Mouse (Mus musculus) hindbrain, embryonic 12.5 days (tissue): ENCODE results near the gene Enah. TPM values are rescaled to one million over a fixed set of nuclear protein-coding genes. Genes with fewer than 3 reads are reported as not detected.
A peak's percentile ranks its signal among the peaks of the same experiment; 100 is the strongest.

ENCODE experiments used
- ATAC-seq: fragments of 200-750 bp; cut with Nextera tagmentation; 2 replicates; pipeline ENCODE4 v1.8.0; 2017; ENCODE audit warnings: moderate TSS enrichment; ENCODE audit not compliant: low FRiP score
- H3K27ac ChIP-seq: fragments of 300-500 bp; sonication (generic); 2 replicates; pipeline ENCODE4 v1.5.1; 2016; ENCODE audit warnings: mild to moderate bottlenecking
- H3K27me3 ChIP-seq: fragments of 300-500 bp; sonication (generic); 2 replicates; pipeline ENCODE4 v1.6.1; 2016; ENCODE audit warnings: mild to moderate bottlenecking
- H3K36me3 ChIP-seq: fragments of 300-500 bp; sonication (generic); 2 replicates; pipeline ENCODE4 v1.6.1; 2016; ENCODE audit warnings: mild to moderate bottlenecking
- H3K4me1 ChIP-seq: fragments of 300-500 bp; sonication (generic); 2 replicates; pipeline ENCODE4 v1.6.1; 2016
- H3K4me2 ChIP-seq: fragments of 300-500 bp; sonication (generic); replicated peaks from 2 replicates; pipeline ENCODE4 v1.6.1; 2016; ENCODE audit warnings: mild to moderate bottlenecking
- H3K4me3 ChIP-seq: fragments of 300-500 bp; sonication (generic); 2 replicates; pipeline ENCODE4 v1.5.1; 2016; ENCODE audit warnings: mild to moderate bottlenecking
- H3K9ac ChIP-seq: fragments of 300-500 bp; sonication (generic); 2 replicates; pipeline ENCODE4 v1.6.1; 2016; ENCODE audit warnings: mild to moderate bottlenecking, moderate library complexity
- H3K9me3 ChIP-seq: fragments of 300-500 bp; sonication (generic); replicated peaks from 2 replicates; pipeline ENCODE4 v1.6.1; 2016; ENCODE audit warnings: mild to moderate bottlenecking
- WGBS: fragments of 180-500 bp; shearing (Covaris S2); methylation state at CpG from one replicate; pipeline ENCODE4 v1.1.7; 2016; 5-methylcytosine and 5-hydroxymethylcytosine counted together
- polyA plus RNA-seq: library from polyadenylated mRNA; unstranded; fragments of >200 nt; fragmentation: Nextera tagmentation; extraction: Ambion mirVana; gene quantifications from 2 replicates; pipeline ENCODE4 v1.2.1, GENCODE M21; 2016

The Enah gene
- polyA plus RNA-seq, 1 experiment from 2014 or later: 45.9 TPM

- Histone ChIP-seq H3K4me2 (no peak overlapping the region), H3K36me3 (no peaks in the 10 kb centered on the region), H3K4me3 (no peak overlapping the region), H3K9me3 (no peaks in the 10 kb centered on the region), H3K27me3 (no peaks in the 10 kb centered on the region), H3K4me1 (peaks cover 17% of the 10 kb centered on the region), H3K9ac (no peak overlapping the region), H3K27ac (no peak overlapping the region)
- ATAC-seq: no peak
- 76% methylated on average over 7 of the region's 7 CpGs for WGBS
Observed at GRCm38 (mm10) chr1:182049813-182050212, 30.0 kb upstream of the Enah start.

DNA sequence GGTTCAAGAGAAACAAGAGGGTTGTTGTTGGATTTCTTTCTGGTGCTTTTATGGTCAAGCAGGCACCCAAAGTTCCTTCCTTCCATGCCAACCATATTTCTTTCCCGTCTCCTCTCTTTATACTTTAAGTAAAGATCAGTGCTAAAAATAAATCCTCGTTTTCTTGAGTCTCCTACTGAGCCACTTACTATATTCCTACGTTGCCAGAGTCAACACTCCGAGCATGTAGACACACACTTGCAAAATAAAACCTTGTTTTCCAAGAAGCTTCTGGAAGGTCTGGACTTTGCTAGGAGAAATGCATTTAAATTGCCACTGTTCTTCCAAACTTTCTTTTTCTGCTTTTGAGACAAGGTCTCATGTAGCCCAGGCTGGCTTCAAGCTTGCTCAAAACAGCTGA is 28.3 kb upstream of the Enah start:
- no peak for ATAC-seq
- Histone ChIP-seq H3K4me1 (peaks cover 17% of the 10 kb centered on the region), H3K9ac (no peak overlapping the region), H3K4me2 (no peak overlapping the region), H3K9me3 (no peaks in the 10 kb centered on the region), H3K27ac (no peak overlapping the region), H3K27me3 (no peaks in the 10 kb centered on the region), H3K4me3 (no peak overlapping the region), H3K36me3 (no peaks in the 10 kb centered on the region)
- 84% methylated on average over 4 of the region's 4 CpGs for WGBS

- H3K4me1 ChIP-seq: peaks cover 13% of the 10 kb centered on the region
Observed at GRCm38 (mm10) chr1:182047016-182047690, 27.4 kb upstream of the Enah start.

GRCm38 (mm10) chr1:182045208-182045607 is 25.4 kb upstream of the Enah start:
- WGBS: 51% methylated on average over 4 of the region's 4 CpGs

More at GRCm38 (mm10) chr1:182047016-182047690, 27.4 kb upstream of the Enah start:
- H3K27me3 ChIP-seq: no peaks in the 10 kb centered on the region
- H3K4me3 ChIP-seq: no peak overlapping the region
- H3K27ac ChIP-seq: no peak overlapping the region
- no peak for ATAC-seq
- no peaks in the 10 kb centered on the region for H3K9me3 ChIP-seq
- no peak overlapping the region for H3K9ac ChIP-seq
- H3K4me2 ChIP-seq: no peak overlapping the region
- WGBS: 85% methylated on average over 3 of the region's 3 CpGs
- no peaks in the 10 kb centered on the region for H3K36me3 ChIP-seq

GRCm38 (mm10) chr1:182040538-182040937 is 20.7 kb upstream of the Enah start:
- Histone ChIP-seq H3K27ac (no peak overlapping the region), H3K36me3 (no peaks in the 10 kb centered on the region), H3K9me3 (no peaks in the 10 kb centered on the region), H3K4me2 (no peak overlapping the region), H3K4me3 (no peak overlapping the region), H3K4me1 (peaks cover 9% of the 10 kb centered on the region), H3K27me3 (no peaks in the 10 kb centered on the region), H3K9ac (no peak overlapping the region)
- no peak for ATAC-seq
- 89% methylated on average over 3 of the region's 3 CpGs for WGBS

More at GRCm38 (mm10) chr1:182045208-182045607, 25.4 kb upstream of the Enah start:
- H3K4me3 ChIP-seq: no peak overlapping the region
- peak overlapping the region; percentile 55 for H3K27ac ChIP-seq
- peaks cover 13% of the 10 kb centered on the region for H3K4me1 ChIP-seq
- H3K27me3 ChIP-seq: no peaks in the 10 kb centered on the region
- no peaks in the 10 kb centered on the region for H3K9me3 ChIP-seq
- no peaks in the 10 kb centered on the region for H3K36me3 ChIP-seq
- ATAC-seq: no peak
- no peak overlapping the region for H3K9ac ChIP-seq
- no peak overlapping the region for H3K4me2 ChIP-seq

DNA sequence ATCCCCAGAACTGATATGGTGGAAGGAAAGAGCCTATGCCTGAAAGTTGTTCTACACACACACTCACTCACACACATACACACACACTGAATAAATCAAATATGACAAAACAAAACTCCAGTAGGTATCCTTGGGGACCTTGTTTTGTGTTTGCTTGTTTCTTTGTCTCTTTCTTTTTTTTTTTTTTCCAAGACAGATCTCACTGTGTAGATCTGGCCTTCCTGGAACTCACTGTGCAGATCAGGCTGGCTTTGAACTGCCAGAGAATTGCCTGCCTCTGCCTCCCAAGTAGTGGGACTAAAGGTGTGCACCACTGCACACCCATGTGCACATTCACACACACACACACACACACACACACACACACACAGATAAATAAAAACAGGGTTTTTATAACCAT is 12.0 kb upstream of the Enah start:
- no peaks in the 10 kb centered on the region for H3K4me1 ChIP-seq
- no peak for ATAC-seq
- no peak overlapping the region for H3K9ac ChIP-seq
- no peaks in the 10 kb centered on the region for H3K36me3 ChIP-seq
- no peak overlapping the region for H3K4me3 ChIP-seq
- no peaks in the 10 kb centered on the region for H3K27me3 ChIP-seq
- no peaks in the 10 kb centered on the region for H3K9me3 ChIP-seq
- H3K4me2 ChIP-seq: no peak overlapping the region
- H3K27ac ChIP-seq: no peak overlapping the region

DNA sequence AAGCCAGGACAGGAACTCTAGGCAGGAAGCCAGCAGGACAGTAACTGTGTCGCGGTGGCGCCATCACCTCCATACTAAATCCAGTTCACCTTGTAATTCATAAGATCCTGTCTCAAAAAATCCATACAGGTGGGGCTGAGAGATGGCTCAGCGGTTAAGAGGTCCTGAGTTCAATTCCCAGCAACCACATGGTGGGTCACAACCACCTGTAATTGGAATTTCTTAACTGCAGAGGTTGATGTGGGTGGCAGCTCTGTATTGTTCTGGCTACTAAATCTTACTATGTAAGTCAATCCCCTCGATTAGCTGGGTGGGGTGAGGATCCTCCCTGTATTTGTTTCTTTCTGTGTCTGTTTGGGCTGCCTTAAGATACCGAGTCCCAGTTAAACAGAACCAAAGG is 11.3 kb upstream of the Enah start:
- no peaks in the 10 kb centered on the region for H3K27me3 ChIP-seq
- no peak overlapping the region for H3K4me3 ChIP-seq
- 86% methylated on average over 6 of the region's 6 CpGs for whole genome bisulfite sequencing
- H3K4me2 ChIP-seq: no peak overlapping the region
- ATAC-seq: no peak
- no peaks in the 10 kb centered on the region for H3K4me1 ChIP-seq
- H3K9ac ChIP-seq: no peak overlapping the region
- H3K27ac ChIP-seq: no peak overlapping the region
- no peaks in the 10 kb centered on the region for H3K9me3 ChIP-seq
- no peaks in the 10 kb centered on the region for H3K36me3 ChIP-seq

GRCm38 (mm10) chr1:182029989-182030649 is 10.3 kb upstream of the Enah start:
- H3K9ac ChIP-seq: no peak overlapping the region
- no peak overlapping the region for H3K4me3 ChIP-seq
- H3K27ac ChIP-seq: no peak overlapping the region
- H3K4me1 ChIP-seq: no peaks in the 10 kb centered on the region
- no peaks in the 10 kb centered on the region for H3K36me3 ChIP-seq
- no peaks in the 10 kb centered on the region for H3K27me3 ChIP-seq
- H3K4me2 ChIP-seq: no peak overlapping the region
- WGBS: 70% methylated on average over 5 of the region's 5 CpGs
- H3K9me3 ChIP-seq: no peaks in the 10 kb centered on the region
- no peak for ATAC-seq

DNA sequence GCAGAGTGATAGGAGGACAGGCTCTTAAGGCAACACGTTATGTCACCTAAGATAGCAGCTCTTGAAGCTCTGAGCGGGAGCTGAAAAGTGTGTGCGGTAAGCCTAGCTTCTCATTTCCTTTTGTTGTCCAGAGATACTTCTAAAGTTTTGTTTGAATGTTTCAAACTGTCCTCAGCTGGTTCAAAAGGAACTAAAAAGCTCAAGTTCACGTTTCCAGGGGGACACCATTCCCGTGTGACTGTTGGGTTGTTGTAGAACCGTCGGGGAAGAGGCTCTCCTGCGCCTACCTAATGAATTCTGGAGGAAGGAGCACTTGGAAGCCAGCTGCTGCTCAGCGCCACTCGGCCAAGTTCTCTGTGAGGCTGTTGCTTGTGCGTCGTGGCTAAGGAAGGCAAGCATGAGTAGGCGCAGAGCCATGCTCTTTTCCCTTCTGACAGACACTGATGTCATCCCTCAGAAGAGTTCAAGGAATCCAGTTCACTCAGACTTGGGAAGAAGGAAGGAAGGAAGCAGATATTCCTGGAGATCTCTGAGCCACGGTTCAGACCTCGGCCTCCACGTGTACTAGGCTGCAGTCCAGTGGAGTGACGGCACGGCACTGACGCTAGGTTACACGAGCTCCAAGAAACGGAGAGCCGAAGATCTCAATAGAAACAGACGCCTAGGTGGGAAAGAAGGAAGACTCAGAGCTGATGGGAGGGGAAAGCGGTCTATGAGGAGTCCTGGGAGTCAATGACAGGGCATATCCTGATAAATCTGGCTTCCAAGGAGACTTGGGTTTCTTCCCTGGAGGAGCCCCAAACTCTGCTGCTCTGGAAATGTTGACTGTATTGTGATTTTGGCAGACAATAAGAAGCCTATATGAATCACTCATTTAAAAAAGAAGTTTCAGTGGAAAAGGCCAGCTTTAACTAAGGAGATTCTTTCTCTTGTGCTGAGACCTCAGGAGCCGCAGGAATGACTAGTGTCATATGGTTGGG is 8.7 kb upstream of the Enah start:
- H3K36me3 ChIP-seq: no peaks in the 10 kb centered on the region
- no peak overlapping the region for H3K4me2 ChIP-seq
- H3K4me1 ChIP-seq: no peaks in the 10 kb centered on the region
- no peaks in the 10 kb centered on the region for H3K27me3 ChIP-seq
- H3K4me3 ChIP-seq: no peak overlapping the region
- H3K9me3 ChIP-seq: no peaks in the 10 kb centered on the region
- H3K9ac ChIP-seq: no peak overlapping the region
- no peak overlapping the region for H3K27ac ChIP-seq
- ATAC-seq: no peak
- WGBS: 87% methylated on average over 25 of the region's 25 CpGs

GRCm38 (mm10) chr1:182027426-182027979 is 7.7 kb upstream of the Enah start:
- Histone ChIP-seq H3K4me2 (no peak overlapping the region), H3K27ac (no peak overlapping the region), H3K9ac (no peak overlapping the region), H3K36me3 (no peaks in the 10 kb centered on the region), H3K4me1 (no peaks in the 10 kb centered on the region), H3K4me3 (no peak overlapping the region), H3K27me3 (0 out of 2 replicates have a peak, but pooled peaks cover 3% of the 10 kb centered on the region), H3K9me3 (no peaks in the 10 kb centered on the region)
- 63% methylated on average over 9 of the region's 9 CpGs for WGBS
- no peak for ATAC-seq

DNA sequence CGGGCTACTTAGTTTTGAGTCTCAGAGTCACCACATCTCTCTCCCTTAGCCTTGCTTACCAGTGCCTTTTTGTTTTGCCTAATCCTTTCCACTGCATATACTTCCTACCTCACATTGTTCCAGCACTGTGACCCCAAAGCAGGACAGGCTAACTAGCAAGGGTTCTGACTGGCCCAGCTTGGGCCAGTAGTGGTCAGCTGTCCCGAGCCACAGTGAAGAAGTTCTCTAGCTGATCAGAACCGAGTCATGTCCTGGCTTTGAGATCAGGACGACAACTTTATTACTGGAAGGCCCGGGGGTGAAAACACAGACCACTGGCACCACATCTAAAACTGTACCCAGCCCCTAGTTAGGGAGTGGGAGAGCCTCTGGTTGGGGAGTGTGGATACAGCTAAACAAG is 7.0 kb upstream of the Enah start:
- 87% methylated on average over 5 of the region's 5 CpGs for WGBS
- Histone ChIP-seq H3K27me3 (0 out of 2 replicates have a peak, but pooled peaks cover 4% of the 10 kb centered on the region), H3K4me2 (no peak overlapping the region), H3K9me3 (no peaks in the 10 kb centered on the region), H3K4me3 (no peak overlapping the region), H3K9ac (no peak overlapping the region), H3K27ac (no peak overlapping the region), H3K36me3 (no peaks in the 10 kb centered on the region), H3K4me1 (no peaks in the 10 kb centered on the region)
- no peak for ATAC-seq

DNA sequence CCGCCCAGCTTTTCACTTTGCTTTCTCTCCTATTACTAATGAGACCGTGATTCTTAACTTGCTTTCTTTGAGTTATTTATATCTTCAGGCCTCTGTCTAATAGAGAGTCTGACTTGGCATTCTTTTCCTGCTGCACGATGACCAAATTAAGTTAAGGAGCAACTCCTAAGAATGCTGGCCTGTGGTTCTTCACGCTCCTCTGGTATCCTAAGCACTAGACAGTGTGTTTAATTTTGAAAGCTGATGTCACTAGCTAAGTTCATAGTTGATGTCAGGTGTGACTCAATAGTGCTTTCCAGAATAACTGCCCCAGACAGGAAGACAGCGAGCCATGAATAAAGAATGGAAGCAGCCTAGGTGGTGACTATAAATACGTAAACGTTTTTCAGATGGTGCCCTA is 6.3 kb upstream of the Enah start:
- peaks cover 5% of the 10 kb centered on the region; the same call in 1 of the 2 replicates for H3K4me1 ChIP-seq
- 0 out of 2 replicates have a peak, but pooled peaks cover 4% of the 10 kb centered on the region for H3K27me3 ChIP-seq
- no peak overlapping the region for H3K4me2 ChIP-seq
- H3K36me3 ChIP-seq: no peaks in the 10 kb centered on the region
- no peak overlapping the region for H3K27ac ChIP-seq
- H3K9me3 ChIP-seq: no peaks in the 10 kb centered on the region
- H3K9ac ChIP-seq: no peak overlapping the region
- WGBS: 83% methylated on average over 7 of the region's 7 CpGs
- H3K4me3 ChIP-seq: no peak overlapping the region
- ATAC-seq: no peak
